Mouse (Mus musculus): Measurements from ENCODE around the gene Arap1.

The Arap1 gene

DNA sequence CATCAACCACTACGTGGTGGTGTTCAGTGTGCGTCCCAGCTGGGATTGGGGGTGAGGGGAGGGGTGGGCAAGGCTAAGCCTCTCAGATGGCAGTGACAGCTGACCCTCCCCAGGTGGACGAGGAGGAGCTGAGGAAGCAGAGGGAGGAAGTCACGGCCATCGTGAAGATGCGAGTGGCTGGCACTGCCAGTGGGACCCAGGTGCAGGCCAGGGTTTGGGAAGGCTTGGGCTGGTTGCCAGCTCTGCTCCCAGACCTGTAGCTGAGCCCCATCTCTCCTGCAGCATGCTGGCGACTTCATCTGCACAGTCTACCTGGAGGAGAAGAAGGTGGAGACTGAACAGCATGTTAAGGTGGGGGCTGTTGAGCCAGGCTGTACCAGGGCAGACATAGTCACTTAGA is 53.6 kb downstream of the Arap1 start:
- DNase-seq = no peak

DNA sequence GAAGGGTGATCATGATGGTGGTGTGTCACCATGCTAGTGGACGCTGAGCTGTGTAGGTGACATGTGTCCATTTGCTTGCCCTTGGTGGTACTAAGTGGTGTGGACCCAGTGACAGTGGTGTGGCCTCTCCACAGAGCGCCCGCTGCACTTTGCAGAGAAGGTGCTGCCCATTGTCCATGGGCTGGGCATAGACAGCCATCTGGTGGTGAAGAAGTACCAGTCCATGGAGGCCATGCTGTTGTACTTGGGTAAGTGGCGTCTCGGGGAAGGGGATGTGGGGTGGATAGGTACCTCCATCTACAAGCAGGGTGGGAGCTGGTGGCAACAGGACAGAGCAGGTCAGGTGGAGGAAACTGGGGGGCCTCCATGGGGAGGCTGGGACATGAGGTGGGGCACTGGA is 56.0 kb downstream of the Arap1 start:
- DNase-seq = no peak

DNA sequence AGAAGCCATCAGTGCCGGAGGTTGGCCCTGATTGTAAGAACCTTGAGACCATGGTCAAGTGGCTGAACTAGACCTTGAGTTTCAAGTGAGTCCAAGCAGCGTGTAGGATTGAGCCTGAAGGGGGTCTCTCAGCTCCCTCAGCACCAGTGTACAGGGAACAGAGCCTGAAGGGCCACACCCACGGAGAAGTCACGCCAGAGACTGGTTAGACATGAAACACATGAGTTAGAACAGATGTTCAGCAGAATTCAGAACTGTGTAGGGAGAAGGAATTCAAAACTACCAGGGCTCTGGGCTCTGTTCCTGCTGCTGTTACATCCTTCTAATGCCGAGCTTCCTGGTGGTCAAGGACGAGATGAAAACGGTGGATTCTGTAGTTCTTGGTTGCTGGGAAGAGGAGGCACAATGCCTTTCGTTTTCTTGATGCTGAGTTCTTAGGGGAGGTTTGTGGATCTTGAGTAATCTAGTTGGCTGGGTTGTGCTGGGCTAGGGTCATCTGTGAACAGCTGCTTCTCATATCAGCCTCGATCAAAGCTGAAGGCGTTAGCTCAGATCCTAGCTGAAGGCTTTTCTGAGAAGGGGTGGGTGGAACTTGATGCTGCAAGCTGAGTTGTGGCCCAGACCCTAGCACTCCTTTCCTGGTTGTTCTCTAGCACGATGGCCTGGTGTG is 62.5 kb downstream of the Arap1 start, which contains the start of gene Gm45837:
Gene Gm45837, plus strand, starts transcription at position 620 of the 670 bp plus-strand sequence.
- DNase-seq = no peak

DNA sequence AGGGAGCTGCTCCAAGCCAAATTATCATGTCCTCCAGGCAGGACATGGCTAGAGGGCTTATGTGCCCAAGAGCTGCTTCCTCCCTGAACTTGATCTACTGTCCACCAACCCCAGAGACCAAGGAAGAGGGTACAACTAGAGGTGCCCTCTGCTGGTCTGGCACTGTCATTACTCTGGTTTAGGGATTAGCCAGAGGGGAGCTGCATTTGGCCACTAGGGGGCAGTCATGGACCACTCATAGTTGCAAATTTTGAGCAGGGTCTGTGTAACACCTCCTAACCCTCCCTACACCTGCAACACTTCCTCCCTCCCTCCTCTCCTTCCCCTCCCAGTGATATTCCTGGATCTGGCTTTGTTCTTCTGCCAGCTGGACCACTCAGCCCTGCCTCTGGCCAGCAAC is 64.9 kb downstream of the Arap1 start:
- peak; percentile 80 for DNase-seq

DNA sequence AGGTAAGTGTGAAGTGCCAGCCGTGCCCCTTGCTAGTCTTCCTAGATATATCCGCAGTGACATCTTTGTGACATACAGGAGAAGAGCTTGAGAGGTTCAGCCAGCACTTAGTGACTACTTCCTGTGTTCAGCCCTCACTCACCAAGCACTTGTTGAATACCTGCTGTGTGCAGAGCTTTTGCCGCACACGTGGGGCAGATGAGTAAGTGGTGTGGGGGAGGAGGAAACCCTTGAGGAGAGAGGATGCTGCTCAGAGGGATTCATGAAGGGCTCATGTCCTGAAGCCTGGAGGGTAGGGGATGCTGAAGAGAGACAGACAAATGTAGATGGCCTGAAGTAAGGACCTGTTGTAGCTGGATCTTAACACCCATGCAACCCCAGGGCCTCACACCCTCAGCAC is 66.3 kb downstream of the Arap1 start:
- DNase-seq = peak; percentile 59

DNA sequence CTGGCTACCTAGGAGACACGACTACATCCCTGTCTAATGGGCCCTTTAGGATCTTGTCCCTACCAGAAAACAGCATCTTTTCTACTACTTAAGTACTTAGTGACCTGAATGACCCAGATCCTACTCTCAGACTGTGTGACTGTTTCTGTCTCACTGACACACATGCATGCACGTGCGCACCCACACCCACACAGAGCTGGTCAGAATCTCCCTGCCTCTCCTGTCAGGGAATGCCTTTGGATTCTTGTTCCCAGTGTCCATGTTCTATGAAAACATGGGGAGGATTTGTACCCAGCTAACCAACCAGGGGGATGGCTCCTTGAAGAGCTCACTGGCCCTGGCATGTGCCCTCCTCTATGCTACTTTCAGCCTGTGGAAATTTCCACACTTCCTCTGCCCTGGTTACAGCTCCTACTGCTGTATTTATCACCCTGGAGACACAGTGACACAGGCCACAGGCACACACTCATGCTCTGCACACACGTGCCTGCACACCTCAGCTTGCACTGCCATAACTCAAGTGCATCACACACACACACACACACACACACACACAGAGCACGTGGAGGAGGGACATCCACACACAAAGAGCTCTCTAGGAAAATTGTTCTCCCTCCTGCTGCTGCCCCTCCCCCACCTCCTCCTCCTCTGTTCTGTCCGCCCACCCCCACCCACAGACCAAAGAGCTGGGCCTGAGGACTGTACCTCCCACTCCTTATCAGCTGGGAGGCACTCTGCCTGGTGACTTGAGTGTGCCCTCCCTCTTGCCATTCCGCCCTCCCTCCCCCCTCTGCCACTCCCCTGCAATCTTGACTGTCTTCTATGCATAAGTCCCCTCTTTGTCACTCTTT is 67.0 kb downstream of the Arap1 start:
- DNase-seq = peak; percentile 43

DNA sequence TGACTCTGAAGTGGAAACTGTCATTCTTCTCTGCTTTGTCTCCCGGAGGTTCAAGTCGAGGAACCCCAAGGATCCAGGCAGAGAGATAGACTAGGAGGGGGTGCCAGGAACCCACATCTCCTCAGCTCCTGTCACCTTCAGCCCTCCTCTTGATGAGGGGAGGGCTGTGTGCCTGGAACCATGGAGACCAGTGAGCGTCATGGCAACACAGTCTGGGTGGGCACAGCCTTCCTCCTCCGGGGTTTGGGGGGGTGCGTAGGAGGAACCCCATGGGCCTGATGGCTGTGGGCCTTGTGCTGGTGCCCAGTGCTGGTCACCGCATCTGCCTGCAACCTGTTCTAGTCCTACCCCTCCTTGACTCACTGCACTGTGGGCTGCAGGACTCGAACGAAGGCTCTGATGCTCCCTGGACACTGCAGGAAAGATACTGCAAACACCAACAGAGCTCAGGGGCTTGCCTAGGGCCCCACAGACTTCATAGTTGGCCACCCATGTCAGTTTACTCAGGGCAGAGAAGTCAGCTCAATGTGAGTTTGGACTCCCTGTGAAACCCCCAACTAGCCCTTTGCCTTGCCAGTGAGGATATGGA is 67.7 kb downstream of the Arap1 start:
- DNase-seq = peak; percentile 46

DNA sequence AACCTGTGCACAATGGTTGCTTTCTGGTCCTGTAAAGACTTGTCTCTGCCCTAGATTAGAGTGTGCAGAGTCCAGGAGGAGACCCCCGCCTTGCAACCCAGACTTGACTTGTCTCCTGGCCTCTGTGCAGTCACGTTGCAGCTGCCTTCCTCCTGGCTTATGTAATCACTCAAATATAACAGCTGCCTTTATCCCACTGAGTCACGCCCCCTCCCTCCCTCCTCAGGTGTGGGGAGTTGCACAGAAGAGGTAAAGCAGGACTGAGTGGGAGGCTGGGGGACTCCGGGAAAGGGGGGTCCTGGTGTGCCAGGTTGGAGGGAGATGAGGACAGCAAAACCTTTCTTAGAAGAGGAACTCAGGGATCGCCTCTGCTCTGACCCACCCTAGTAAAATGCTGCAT is 68.5 kb downstream of the Arap1 start:
- DNase-seq = peak; percentile 45

DNA sequence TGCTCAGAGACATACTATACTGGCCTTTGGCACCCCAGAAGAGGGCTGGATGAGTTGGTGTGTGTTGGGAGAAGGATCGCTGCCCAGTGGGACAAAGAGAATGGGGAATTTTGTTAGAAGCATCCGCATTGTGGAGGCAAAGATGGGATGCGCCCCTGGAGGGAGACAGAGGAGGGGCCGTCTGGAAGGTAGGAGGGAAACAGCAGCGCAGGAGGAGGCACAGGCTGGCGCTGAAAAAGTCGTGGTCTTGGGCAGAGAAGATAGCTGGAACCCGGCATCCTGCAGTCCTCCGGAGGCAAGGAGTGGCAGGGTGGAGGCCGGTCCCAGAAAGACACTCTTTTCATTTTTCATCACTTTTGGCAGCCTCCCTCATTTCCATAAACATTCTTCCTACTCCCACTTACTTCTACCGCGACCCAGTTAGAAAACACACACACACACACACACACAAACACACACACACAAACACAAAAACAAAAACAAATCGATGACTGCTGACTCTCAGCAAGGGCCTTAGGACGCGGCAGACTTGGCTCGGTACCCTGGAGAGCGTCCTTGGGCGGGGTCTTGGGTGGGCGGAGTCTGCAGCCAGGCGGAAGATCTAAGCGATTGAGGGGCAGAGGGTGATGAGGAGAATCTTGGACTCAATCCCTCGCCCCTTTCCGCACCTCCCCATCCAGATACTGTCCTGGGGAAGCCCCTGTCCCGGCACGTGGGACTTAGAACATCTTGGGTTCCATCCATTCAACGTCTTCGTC is 71.3 kb downstream of the Arap1 start:
- peak; percentile 50 for DNase-seq

DNA sequence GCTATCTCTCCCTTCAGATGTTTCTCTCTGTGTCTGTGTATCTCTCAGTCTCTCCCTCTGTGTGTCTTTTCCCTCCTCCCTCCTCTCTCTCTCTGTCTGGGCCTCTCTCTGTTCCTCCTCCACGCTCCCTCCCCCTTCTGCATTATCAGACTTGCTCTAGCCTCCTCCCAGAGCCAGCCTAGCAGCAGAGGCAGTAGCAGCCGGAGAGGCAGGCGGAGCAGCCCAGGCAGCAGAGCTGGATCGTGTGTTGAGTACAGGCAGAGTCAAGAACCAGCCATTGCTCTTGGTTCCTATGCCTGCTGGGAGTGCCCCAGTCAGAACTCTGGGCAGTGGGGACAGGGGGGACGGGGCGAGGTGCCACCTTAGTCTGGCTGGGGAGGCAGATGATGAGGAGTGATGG is 73.7 kb downstream of the Arap1 start, which contains the start of gene Pde2a:
Gene Pde2a, plus strand, starts transcription at position 163 of the 400 bp plus-strand sequence.
- peak; percentile 90 for DNase-seq

DNA sequence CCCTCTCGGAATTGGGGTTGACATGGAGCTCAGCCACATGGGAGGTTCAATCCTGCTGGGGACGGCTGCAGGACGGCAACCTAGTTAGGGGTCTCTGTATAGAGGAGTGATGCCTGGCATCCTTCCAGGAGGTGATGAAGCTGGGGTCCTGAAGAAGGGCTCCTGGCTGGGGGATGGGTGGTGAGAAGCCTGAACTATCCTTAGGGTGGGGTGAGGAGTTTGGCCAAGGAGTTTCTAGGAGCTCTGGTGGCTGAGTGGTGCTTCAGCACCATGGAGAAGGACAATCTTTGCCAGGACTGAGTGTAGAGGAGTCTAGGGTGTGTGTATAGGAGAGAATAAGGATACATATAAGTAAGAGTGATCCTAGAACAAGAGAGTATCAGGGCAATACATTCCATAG is 74.2 kb downstream of the Arap1 start:
- peak; percentile 34 for DNase-seq

DNA sequence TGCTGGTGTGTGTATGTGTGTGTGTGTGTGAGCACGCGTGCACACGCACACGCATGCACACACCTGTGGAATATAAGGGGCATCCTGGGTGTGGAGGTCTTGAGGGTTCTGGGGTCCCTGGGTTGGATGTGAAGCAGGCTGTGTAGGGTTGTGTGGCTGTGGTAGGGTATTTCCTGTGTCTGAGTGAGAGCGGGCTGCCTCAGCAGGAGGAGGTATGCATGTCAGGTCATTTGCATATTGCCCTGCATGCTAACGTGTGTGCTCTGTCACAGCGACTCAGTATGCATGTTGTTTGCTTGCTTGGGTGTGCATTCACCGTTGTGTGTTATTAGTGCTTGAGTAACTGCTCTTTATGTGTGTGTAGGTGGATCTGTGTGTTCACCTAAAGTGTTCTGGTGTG is 74.8 kb downstream of the Arap1 start:
- no peak for DNase-seq

DNA sequence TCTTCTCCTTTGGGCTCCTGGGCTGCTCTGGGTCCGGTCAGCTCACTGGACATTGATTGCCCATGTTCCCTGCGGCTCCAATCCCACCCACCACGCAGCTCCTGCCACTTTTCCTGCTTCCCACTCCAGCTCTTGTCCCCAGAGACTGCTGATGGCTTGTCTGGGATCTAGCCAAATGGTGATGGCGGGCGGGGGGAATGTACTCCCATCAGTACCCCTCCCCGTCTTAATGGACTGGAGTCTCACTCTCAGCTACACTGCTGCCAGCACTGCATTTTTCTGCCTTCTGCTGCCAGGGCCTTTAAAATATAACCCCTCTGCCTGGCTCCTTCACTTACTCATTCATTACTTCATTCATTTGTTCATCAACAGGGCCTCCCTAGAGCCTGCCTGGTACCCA is 76.1 kb downstream of the Arap1 start:
- DNase-seq = no peak

DNA sequence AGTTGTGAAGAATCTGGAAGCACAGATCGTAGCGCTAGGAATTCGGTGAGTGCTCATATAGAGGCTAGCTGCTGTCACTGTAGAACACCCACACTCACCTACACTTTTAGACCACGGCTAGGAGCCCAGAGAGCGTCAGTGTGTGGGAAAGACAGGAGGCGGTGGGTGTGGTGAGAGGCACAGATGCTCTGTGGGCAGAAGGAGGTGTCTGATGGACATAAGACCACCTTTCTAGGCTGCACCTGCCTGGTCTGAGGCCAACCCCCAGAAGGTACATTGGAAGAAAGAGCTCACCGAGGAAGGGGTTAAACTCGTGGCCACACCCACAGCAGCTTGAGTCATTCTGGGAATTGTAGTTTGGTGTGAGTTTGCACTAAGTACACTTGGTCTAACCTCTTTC is 78.8 kb downstream of the Arap1 start:
- peak; percentile 79 for DNase-seq

DNA sequence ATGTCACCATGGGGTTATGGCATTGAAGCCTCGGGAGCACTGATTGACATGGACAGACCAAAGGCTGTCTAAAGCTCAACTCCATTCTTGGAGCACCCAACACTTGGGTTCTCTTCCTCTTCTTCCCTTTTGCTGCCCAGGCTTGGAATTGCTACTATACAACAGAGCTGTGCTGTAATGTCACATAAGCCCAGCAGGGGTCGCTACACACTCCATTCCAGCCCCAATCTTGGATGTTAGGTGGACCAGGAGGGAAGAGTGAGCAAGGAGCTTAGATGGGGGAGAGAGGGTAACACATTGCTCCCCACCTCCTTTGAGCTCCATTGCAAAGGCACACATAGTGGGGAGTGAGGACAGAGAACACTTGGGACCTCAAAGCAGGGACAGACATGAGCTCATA is 79.9 kb downstream of the Arap1 start:
- peak; percentile 61 for DNase-seq

DNA sequence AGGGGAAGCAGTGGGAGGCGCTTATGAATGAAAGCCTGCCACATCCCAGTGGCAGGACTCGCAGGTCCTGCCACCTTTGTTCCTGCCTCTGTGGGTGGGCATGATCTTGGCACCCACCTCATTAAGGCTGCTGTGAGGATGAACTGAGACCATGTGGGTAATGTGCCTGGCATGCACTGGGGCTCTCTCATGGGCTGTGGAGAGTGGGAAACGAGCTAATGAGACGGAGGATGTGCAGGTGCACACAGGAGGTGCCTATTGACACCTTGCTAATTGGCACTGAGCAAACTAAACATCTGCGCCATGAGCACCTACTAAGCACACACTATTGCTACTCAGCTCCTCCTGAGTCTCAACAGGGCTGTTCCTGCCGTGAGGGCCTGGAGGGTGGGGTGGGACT is 87.2 kb downstream of the Arap1 start:
- no peak for DNase-seq

DNA sequence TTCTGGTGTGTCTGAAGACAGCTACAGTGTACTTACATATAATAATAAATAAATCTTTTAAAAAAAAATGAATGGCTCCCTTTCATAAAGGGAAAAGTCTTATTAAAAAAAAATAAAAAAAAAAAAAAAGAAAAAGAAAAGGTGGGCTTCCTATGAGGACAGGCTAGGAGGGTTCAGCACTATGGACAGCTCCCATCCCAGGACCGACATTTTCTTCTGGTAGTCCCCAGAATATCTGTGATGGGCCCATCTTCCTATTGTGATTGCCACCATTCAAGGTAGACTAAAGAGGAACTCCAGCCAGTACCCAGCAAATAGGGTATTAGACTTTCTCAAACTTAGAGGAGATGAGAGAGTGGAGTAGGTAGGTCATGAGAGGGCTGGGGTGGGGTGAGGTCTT is 90.0 kb downstream of the Arap1 start:
- no peak for DNase-seq

DNA sequence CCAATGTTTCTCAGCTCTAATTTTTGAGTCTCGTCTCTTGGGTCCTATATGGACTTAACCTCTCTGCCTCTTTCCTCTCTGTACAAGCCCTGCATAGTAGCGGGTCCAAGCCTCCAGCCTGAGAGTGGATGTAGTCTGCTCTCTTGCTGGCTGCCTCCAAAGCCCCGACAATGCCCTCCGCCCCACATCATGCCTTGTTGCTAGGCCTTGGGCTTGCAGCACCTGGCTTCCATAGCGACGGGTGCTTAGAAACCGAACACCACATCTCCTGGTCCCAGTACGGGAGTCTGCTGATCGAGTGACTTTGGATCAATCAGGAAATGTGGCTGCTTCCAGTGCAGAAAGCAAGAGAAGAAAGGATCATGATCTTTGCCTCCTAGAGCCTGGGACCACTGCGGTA is 95.2 kb downstream of the Arap1 start:
- DNase-seq = no peak

DNA sequence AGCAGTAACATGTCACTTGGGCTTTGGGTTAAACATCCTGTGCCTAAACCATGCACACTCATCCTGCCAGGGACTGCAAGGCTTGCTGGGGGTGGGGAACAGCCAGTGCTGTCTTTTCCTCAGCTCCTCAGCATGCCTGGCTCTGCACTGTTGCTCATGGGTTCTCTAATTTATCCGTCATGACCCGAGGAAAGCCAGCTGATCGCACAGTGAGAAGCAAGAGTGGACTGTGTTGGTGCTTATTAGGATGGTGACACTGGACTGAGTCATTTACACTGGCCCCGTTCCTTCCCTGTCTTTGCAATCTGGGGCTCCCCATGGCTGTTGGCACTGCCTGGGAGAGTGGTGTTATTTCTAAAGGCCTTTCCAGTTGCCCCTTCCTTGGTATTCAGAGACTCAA is 96.3 kb downstream of the Arap1 start:
- no peak for DNase-seq

DNA sequence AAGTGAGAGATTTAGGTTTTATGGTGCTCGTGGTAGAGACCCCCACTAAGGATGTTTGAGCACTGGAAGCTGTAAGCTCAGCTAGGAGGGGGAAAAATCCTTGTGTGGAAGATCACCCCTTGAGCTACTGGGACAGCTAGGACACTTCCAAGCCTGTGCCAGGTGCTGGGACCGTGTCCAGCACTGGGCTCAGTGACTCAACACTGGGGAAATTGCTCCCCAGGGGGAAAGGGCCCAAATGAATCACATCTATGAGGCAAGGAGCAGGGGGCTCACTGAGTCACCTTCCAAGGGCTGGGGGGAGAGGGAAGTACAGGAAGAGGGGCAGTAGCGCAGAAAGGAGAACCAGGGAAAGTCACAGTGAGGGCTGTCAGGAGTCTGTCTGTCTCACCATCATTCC is 102.0 kb downstream of the Arap1 start:
- DNase-seq = no peak

DNA sequence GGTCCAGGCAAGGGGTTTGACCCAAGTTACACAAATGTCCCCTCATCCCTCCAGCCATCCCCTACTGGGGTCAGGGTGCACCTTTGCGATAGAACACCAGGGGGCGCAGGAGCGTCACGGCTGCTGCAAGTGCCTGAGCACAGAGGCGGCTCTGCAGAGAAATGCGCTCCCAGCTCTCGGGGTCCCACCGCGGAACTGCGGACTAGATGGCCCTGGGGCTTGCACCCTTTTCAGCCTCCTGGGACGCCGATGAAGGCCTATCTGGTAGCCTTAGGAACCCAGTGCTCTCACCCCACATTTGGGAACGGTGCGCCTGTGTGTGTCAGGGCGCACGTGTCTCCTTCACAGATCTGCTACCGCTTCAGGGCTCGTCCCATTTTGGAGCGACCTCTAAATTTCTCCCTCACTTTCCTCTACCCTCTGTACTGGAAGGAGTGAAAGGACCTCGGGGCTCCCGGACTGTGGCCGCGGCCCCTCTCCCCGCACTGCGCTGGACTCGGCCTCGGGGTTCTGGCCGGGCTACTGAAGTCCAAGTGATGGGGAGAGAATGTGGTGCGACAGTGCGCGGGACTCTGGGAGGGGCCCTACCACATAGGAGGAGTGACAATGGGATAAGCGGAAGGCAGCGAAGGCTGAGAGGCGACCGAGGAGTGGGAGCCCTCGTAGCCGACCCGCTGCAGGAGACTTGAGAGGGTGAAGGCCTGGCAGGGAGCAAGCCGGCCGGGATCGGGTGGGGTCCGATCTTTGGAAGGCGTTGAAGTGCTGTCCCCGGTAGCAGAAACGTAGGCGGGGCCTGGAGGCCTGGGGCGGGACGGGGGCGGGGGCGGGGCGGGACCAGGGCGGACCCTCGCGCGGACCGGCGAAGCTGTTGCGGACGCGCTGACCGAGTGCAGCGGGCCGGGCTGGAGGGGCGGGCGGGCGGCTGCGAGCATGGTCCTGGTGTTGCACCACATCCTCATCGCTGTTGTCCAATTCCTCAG is 102.8 kb downstream of the Arap1 start:
- peak; percentile 86 for DNase-seq

DNA sequence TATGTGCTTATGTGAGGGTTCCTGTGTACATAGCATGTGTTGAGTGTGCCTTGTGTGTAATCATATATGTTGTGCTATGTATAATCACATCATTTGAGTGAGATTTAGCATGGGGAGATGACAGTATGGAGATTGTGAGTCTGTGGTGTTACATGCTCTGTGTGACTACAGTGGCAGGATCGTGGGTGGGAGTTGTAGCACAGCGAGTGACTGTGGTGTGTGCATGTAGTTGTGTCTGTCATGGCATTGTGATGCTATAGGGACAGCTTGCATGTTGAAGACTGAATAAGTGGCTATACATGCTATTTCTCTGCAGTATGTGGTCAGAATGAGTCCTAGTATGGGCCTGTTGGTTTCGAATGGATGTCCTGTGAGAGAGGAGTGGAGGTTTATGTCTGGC is 104.8 kb downstream of the Arap1 start:
- no peak for DNase-seq

All from right cerebral cortex, adult 18-20 months (tissue).